In the genomic region with DNA sequence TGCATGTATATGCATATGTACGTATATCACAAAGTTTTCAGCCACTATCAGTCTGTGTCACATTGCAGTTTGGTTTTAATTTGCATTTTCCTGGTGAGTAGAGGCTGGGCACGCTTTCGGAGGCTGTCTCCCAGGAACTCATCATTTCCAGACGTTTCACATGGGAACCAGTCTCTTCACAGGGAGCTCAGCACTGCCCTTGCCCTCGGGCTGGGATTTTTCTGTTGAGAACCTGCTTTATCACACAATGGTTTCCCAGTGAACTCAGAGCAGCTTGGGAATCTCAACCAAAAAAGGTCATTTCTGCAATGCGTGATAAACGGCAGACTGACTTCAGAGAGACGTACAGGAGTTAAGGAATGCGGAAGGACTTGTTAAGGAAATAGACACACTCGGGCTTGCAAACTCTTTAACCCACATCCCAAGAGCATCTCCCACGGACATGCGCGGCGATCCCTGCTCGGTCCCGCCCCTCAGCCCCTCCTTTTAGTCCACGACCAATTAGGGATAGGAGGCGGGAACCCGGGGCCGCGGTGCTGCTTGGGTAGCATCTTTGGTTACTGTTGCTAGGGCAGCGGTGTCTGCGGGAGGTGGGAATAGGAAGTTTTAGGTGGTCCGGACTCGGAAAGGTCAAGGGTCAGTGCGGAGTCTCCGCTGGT, we compare ENCODE assay signal across 8 mouse cellular contexts. TPM values are rescaled to one million over a fixed set of nuclear protein-coding genes. Genes with fewer than 3 reads are reported as not detected.
DNase-seq lines count a peak whose midpoint lies in the region; ATAC-seq lines count a peak whose summit lies in the region.

Gene Kif6, plus strand, starts transcription at position 560 of the 659 bp plus-strand sequence.

- WGBS in forebrain, embryonic 13.5 days: 2% methylated on average over 27 of the region's 27 CpGs
- 3% methylated on average over 27 of the region's 27 CpGs for whole genome bisulfite sequencing in heart, embryonic 15.5 days

- no peak within 1 kb of the TSS for H3K27ac ChIP-seq in forebrain, embryonic 13.5 days
- 0 out of 2 replicates have a peak within 1 kb of the TSS, but pooled peaks have one; percentile 44 for H3K27ac ChIP-seq in heart, embryonic 15.5 days

- peak; percentile 98 for ATAC-seq in forebrain, embryonic 13.5 days
- peak; percentile 92 for ATAC-seq in heart, embryonic 15.5 days (replicated peaks; ENCODE audit: insufficient number of reproducible peaks, insufficient read depth, low FRiP score, low read depth)

- no peaks in the 10 kb centered on the region for H3K9me3 ChIP-seq in forebrain, embryonic 13.5 days (replicated peaks)
- no peaks in the 10 kb centered on the region for H3K9me3 ChIP-seq in heart, embryonic 15.5 days (replicated peaks)

- peak within 1 kb of the TSS; percentile 66 for H3K4me3 ChIP-seq in forebrain, embryonic 13.5 days
- H3K4me3 ChIP-seq in heart, embryonic 15.5 days: peak within 1 kb of the TSS; percentile 69

- peak within 1 kb of the TSS; percentile 96 for H3K4me2 ChIP-seq in forebrain, embryonic 13.5 days
- peak within 1 kb of the TSS; percentile 94 for H3K4me2 ChIP-seq in heart, embryonic 15.5 days

- H3K4me1 ChIP-seq in forebrain, embryonic 13.5 days: peaks cover 8% of the 10 kb centered on the region; the same call in 1 of the 2 replicates
- H3K4me1 ChIP-seq in heart, embryonic 15.5 days (replicated peaks): peaks cover 5% of the 10 kb centered on the region; the same call in 1 of the 2 replicates

- H3K9ac ChIP-seq in forebrain, embryonic 13.5 days: peak within 1 kb of the TSS; percentile 66
- H3K9ac ChIP-seq in heart, embryonic 15.5 days: peak within 1 kb of the TSS; percentile 58

- no peaks in the 10 kb centered on the region for H3K27me3 ChIP-seq in forebrain, embryonic 13.5 days
- H3K27me3 ChIP-seq in heart, embryonic 15.5 days: no peaks in the 10 kb centered on the region

- no peaks in the 10 kb centered on the region for H3K36me3 ChIP-seq in forebrain, embryonic 13.5 days (ENCODE audit: poor library complexity, severe bottlenecking)
- H3K36me3 ChIP-seq in heart, embryonic 15.5 days: no peaks in the 10 kb centered on the region

- peak; percentile 2 to 6 for DNase-seq in B cell, adult 2 months
- DNase-seq in c-Kit-positive CD71-negative TER-119-negative erythroid progenitor cells, embryonic 14.5 days (ENCODE audit: low read depth): peak; percentile 23
- peak; percentile 90 for DNase-seq in kidney, postnatal 10 days
- DNase-seq in liver: peak; percentile 70
- DNase-seq in neural tube, embryonic 10.5 days (ENCODE audit: extremely low spot score, low spot score): peak; percentile 86
- DNase-seq in testis, postnatal 14 days (ENCODE audit: low spot score): peak; percentile 87

RNA-seq across cellular contexts. Expression of gene Kif6, which starts in this region (rescaled TPM):
- 1.7 and 2.3 TPM in 2 replicates for polyA plus RNA-seq in forebrain, embryonic 13.5 days (2015; fragmentation: Nextera tagmentation; extraction: Ambion mirVana)
- 1.7 and 1.9 TPM in 2 replicates for polyA plus RNA-seq in heart, embryonic 15.5 days (2015; fragmentation: Nextera tagmentation; extraction: Ambion mirVana)

Comparison
In these comparisons a context has a peak if more than half of its experiments do, and no peak if none do; other contexts are left out.
1. DNase-seq: peak in every context shown above with its lines; median percentile 90 in kidney, postnatal 10 days; 87 in testis, postnatal 14 days; 86 in neural tube, embryonic 10.5 days; 70 in liver; 23 in c-Kit-positive CD71-negative TER-119-negative erythroid progenitor cells, embryonic 14.5 days; 4 in B cell, adult 2 months.